Mouse (Mus musculus): ENCODE data around the gene Akirin2. TPM values are rescaled to one million over a fixed set of nuclear protein-coding genes. Genes with fewer than 3 reads are reported as not detected.

Gene Akirin2
- polyA plus RNA-seq, 1 experiment = 108 TPM

GRCm38 (mm10) chr4:34583427-34583826, 32.7 kb downstream of the Akirin2 start:
- Histone ChIP-seq H3K27ac (ENCODE audit: control insufficient read depth, insufficient read depth, low read depth, low read length) (no peak overlapping the region), H3K36me3 (ENCODE audit: control insufficient read depth, insufficient read depth, low read length) (no peaks in the 10 kb centered on the region), H3K4me3 (ENCODE audit: control insufficient read depth, low read depth, low read length) (no peak overlapping the region), H3K4me1 (ENCODE audit: control insufficient read depth, insufficient read depth, low read length) (no peaks in the 10 kb centered on the region; the same call in 1 of the 2 replicates), H3K27me3 (ENCODE audit: control insufficient read depth, insufficient read depth, low read length) (no peaks in the 10 kb centered on the region)
- no peak for TF ChIP-seq POLR2A (IDR thresholded peaks at IDR 0.05; ENCODE audit: control insufficient read depth, low read depth, low read length)
- TF ChIP-seq CTCF (IDR thresholded peaks at IDR 0.05; ENCODE audit: control insufficient read depth, insufficient read depth, insufficient replicate concordance, low read depth, low read length) = no peak

GRCm38 (mm10) chr4:34584871-34585607, 34.3 kb downstream of the Akirin2 start:
- no peaks in the 10 kb centered on the region for H3K36me3 ChIP-seq (ENCODE audit: control insufficient read depth, insufficient read depth, low read length)
- H3K4me1 ChIP-seq (ENCODE audit: control insufficient read depth, insufficient read depth, low read length) = no peaks in the 10 kb centered on the region; the same call in 1 of the 2 replicates
- H3K27ac ChIP-seq (ENCODE audit: control insufficient read depth, insufficient read depth, low read depth, low read length) = no peak overlapping the region
- no peaks in the 10 kb centered on the region for H3K27me3 ChIP-seq (ENCODE audit: control insufficient read depth, insufficient read depth, low read length)
- TF ChIP-seq POLR2A (IDR thresholded peaks at IDR 0.05; ENCODE audit: control insufficient read depth, low read depth, low read length) = no peak
- TF ChIP-seq CTCF (IDR thresholded peaks at IDR 0.05; ENCODE audit: control insufficient read depth, insufficient read depth, insufficient replicate concordance, low read depth, low read length) = no peak
- H3K4me3 ChIP-seq (ENCODE audit: control insufficient read depth, low read depth, low read length) = no peak overlapping the region

GRCm38 (mm10) chr4:34603123-34603522, 52.4 kb downstream of the Akirin2 start:
- TF ChIP-seq POLR2A (IDR thresholded peaks at IDR 0.05; ENCODE audit: control insufficient read depth, low read depth, low read length) (no peak), CTCF (IDR thresholded peaks at IDR 0.05; ENCODE audit: control insufficient read depth, insufficient read depth, insufficient replicate concordance, low read depth, low read length) (no peak)
- H3K4me1 ChIP-seq (ENCODE audit: control insufficient read depth, insufficient read depth, low read length) = no peaks in the 10 kb centered on the region
- H3K4me3 ChIP-seq (ENCODE audit: control insufficient read depth, low read depth, low read length) = no peak overlapping the region
- no peak overlapping the region for H3K27ac ChIP-seq (ENCODE audit: control insufficient read depth, insufficient read depth, low read depth, low read length)
- peaks cover 1% of the 10 kb centered on the region; the same call in 1 of the 2 replicates for H3K36me3 ChIP-seq (ENCODE audit: control insufficient read depth, insufficient read depth, low read length)
- H3K27me3 ChIP-seq (ENCODE audit: control insufficient read depth, insufficient read depth, low read length) = no peaks in the 10 kb centered on the region

- H3K4me1 ChIP-seq (ENCODE audit: control insufficient read depth, insufficient read depth, low read length) = no peaks in the 10 kb centered on the region
- H3K27ac ChIP-seq (ENCODE audit: control insufficient read depth, insufficient read depth, low read depth, low read length) = no peak overlapping the region
- peaks cover 1% of the 10 kb centered on the region; the same call in 1 of the 2 replicates for H3K36me3 ChIP-seq (ENCODE audit: control insufficient read depth, insufficient read depth, low read length)
- no peak overlapping the region for H3K4me3 ChIP-seq (ENCODE audit: control insufficient read depth, low read depth, low read length)
- no peaks in the 10 kb centered on the region for H3K27me3 ChIP-seq (ENCODE audit: control insufficient read depth, insufficient read depth, low read length)
- TF ChIP-seq CTCF (IDR thresholded peaks at IDR 0.05; ENCODE audit: control insufficient read depth, insufficient read depth, insufficient replicate concordance, low read depth, low read length) (no peak), POLR2A (IDR thresholded peaks at IDR 0.05; ENCODE audit: control insufficient read depth, low read depth, low read length) (no peak)
These were observed 55.9 kb downstream of the Akirin2 start for GRCm38 (mm10) chr4:34606658-34607057.

- no peak for TF ChIP-seq CTCF (IDR thresholded peaks at IDR 0.05; ENCODE audit: control insufficient read depth, insufficient read depth, insufficient replicate concordance, low read depth, low read length)
- TF ChIP-seq POLR2A (IDR thresholded peaks at IDR 0.05; ENCODE audit: control insufficient read depth, low read depth, low read length) = no peak
- peak overlapping the region; percentile 29 for H3K4me3 ChIP-seq (ENCODE audit: control insufficient read depth, low read depth, low read length)
- no peaks in the 10 kb centered on the region for H3K27me3 ChIP-seq (ENCODE audit: control insufficient read depth, insufficient read depth, low read length)
- peaks cover 11% of the 10 kb centered on the region for H3K4me1 ChIP-seq (ENCODE audit: control insufficient read depth, insufficient read depth, low read length)
- no peaks in the 10 kb centered on the region for H3K36me3 ChIP-seq (ENCODE audit: control insufficient read depth, insufficient read depth, low read length)
- no peak overlapping the region for H3K27ac ChIP-seq (ENCODE audit: control insufficient read depth, insufficient read depth, low read depth, low read length)
These were observed 62.9 kb downstream of the Akirin2 start for GRCm38 (mm10) chr4:34613571-34614145.

- H3K4me3 ChIP-seq (ENCODE audit: control insufficient read depth, low read depth, low read length) = peak within 1 kb of the TSS; percentile 97
- TF ChIP-seq CTCF (IDR thresholded peaks at IDR 0.05; ENCODE audit: control insufficient read depth, insufficient read depth, insufficient replicate concordance, low read depth, low read length) = no peak
- peak; percentile 93 for TF ChIP-seq POLR2A (IDR thresholded peaks at IDR 0.05; ENCODE audit: control insufficient read depth, low read depth, low read length)
- no peaks in the 10 kb centered on the region for H3K36me3 ChIP-seq (ENCODE audit: control insufficient read depth, insufficient read depth, low read length)
These were observed 63.9 kb downstream of the Akirin2 start, which contains the start of the genes Orc3 and Rars2 for GRCm38 (mm10) chr4:34614630-34615094. Gene Orc3 (minus strand): TSS chr4:34614944. Gene Rars2 (plus strand): TSS chr4:34614957.

GRCm38 (mm10) chr4:34615303-34615702, 64.6 kb downstream of the Akirin2 start:
- no peak for TF ChIP-seq POLR2A (IDR thresholded peaks at IDR 0.05; ENCODE audit: control insufficient read depth, low read depth, low read length)
- no peak for TF ChIP-seq CTCF (IDR thresholded peaks at IDR 0.05; ENCODE audit: control insufficient read depth, insufficient read depth, insufficient replicate concordance, low read depth, low read length)
- no peak overlapping the region for H3K27ac ChIP-seq (ENCODE audit: control insufficient read depth, insufficient read depth, low read depth, low read length)
- H3K36me3 ChIP-seq (ENCODE audit: control insufficient read depth, insufficient read depth, low read length) = no peaks in the 10 kb centered on the region
- H3K27me3 ChIP-seq (ENCODE audit: control insufficient read depth, insufficient read depth, low read length) = no peaks in the 10 kb centered on the region
- peak overlapping the region; percentile 97 for H3K4me3 ChIP-seq (ENCODE audit: control insufficient read depth, low read depth, low read length)
- H3K4me1 ChIP-seq (ENCODE audit: control insufficient read depth, insufficient read depth, low read length) = peaks cover 11% of the 10 kb centered on the region

More at GRCm38 (mm10) chr4:34614630-34615094, 63.9 kb downstream of the Akirin2 start, which contains the start of the genes Orc3 and Rars2:
- no peaks in the 10 kb centered on the region for H3K27me3 ChIP-seq (ENCODE audit: control insufficient read depth, insufficient read depth, low read length)
- H3K4me1 ChIP-seq (ENCODE audit: control insufficient read depth, insufficient read depth, low read length) = peaks cover 11% of the 10 kb centered on the region
- H3K27ac ChIP-seq (ENCODE audit: control insufficient read depth, insufficient read depth, low read depth, low read length) = peak within 1 kb of the TSS; percentile 87
